Mouse (Mus musculus) heart, embryonic 11.5 days (tissue): Measurements from ENCODE around the gene Ftsj3. TPM values are rescaled to one million over a fixed set of nuclear protein-coding genes. Genes with fewer than 3 reads are reported as not detected.

Source experiments
- ATAC-seq: fragments of 200-750 bp; cut with Nextera tagmentation; replicated peaks from 2 replicates; pipeline ENCODE4 v1.8.0; 2017; ENCODE audit warnings: moderate library complexity; ENCODE audit not compliant: insufficient number of reproducible peaks, low FRiP score, low TSS enrichment
- H3K27ac ChIP-seq: fragments of 300-500 bp; sonication (generic); 2 replicates; pipeline ENCODE4 v1.5.1; 2014; ENCODE audit warnings: mild to moderate bottlenecking, low read depth, low read length
- H3K27me3 ChIP-seq: fragments of 300-500 bp; sonication (generic); 2 replicates; pipeline ENCODE4 v1.6.1; 2014; ENCODE audit warnings: mild to moderate bottlenecking, low read length, mixed read lengths; ENCODE audit not compliant: control insufficient read depth, insufficient read depth
- H3K36me3 ChIP-seq: fragments of 300-500 bp; sonication (generic); 2 replicates; pipeline ENCODE4 v1.6.1; 2014; ENCODE audit warnings: mild to moderate bottlenecking, low read length, moderate library complexity, mixed read lengths; ENCODE audit not compliant: control insufficient read depth, insufficient read depth
- H3K4me1 ChIP-seq: fragments of 300-500 bp; sonication (generic); 2 replicates; pipeline ENCODE4 v1.6.1; 2014; ENCODE audit warnings: low read length; ENCODE audit not compliant: control insufficient read depth, insufficient read depth
- H3K4me2 ChIP-seq: fragments of 300-500 bp; sonication (generic); 2 replicates; pipeline ENCODE4 v1.6.1; 2014; ENCODE audit warnings: mild to moderate bottlenecking, moderate library complexity
- H3K4me3 ChIP-seq: fragments of 300-500 bp; sonication (generic); 2 replicates; pipeline ENCODE4 v1.5.1; 2014; ENCODE audit warnings: low read depth, low read length
- H3K9ac ChIP-seq: fragments of 300-500 bp; sonication (generic); 2 replicates; pipeline ENCODE4 v1.6.1; 2014; ENCODE audit warnings: mild to moderate bottlenecking, low read depth, low read length, moderate library complexity
- H3K9me3 ChIP-seq: fragments of 300-500 bp; sonication (generic); replicated peaks from 2 replicates; pipeline ENCODE4 v1.6.1; 2016; ENCODE audit warnings: low read length; ENCODE audit not compliant: control insufficient read depth
- WGBS: fragments of 180-500 bp; shearing (Covaris S2); extraction: QIAGEN DNeasy Blood & Tissue Kit; methylation state at CpG from one replicate; pipeline ENCODE4 v1.1.7; 2014; ENCODE audit not compliant: insufficient replicate concordance; 5-methylcytosine and 5-hydroxymethylcytosine counted together
- polyA plus RNA-seq: library from polyadenylated mRNA; unstranded; fragments of >200 nt; fragmentation: Nextera tagmentation; extraction: Ambion mirVana; gene quantifications from 2 replicates; pipeline ENCODE4 v1.2.1, GENCODE M21; 2014

Gene Ftsj3
- polyA plus RNA-seq, 1 experiment from 2014 or later = 45.2 TPM

DNA sequence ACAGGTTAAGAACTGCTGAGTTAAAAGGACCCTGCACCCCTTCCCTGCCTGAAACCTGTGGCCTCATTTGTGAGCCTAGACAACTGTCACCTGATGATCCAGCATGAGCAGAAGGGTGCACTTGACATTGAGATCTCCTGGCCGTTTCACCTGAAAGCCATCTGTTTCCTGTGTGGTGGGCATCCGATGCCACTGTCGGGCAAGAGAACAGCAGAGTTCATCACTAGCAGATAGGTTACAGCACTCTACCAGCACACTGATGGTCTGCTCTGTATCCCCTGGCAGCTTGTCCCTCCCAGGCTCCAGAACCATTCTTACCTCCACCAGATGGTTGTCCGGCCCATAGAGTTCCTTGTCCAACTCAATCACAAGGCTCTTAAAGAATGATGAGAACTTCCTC, 9.7 kb upstream of the Ftsj3 start:
- no peak overlapping the region for H3K9ac ChIP-seq
- H3K36me3 ChIP-seq = peaks cover 53% of the 10 kb centered on the region
- no peak overlapping the region for H3K4me3 ChIP-seq
- ATAC-seq = no peak
- no peaks in the 10 kb centered on the region for H3K9me3 ChIP-seq
- no peak overlapping the region for H3K27ac ChIP-seq
- H3K27me3 ChIP-seq = no peaks in the 10 kb centered on the region
- 90% methylated on average over 4 of the region's 4 CpGs for WGBS
- no peak overlapping the region for H3K4me2 ChIP-seq
- peaks cover 19% of the 10 kb centered on the region for H3K4me1 ChIP-seq

- no peak for ATAC-seq
- no peak overlapping the region for H3K27ac ChIP-seq
- H3K4me3 ChIP-seq = no peak overlapping the region
- no peaks in the 10 kb centered on the region for H3K27me3 ChIP-seq
- peaks cover 53% of the 10 kb centered on the region for H3K36me3 ChIP-seq
- no peak overlapping the region for H3K4me2 ChIP-seq
- H3K4me1 ChIP-seq = peaks cover 16% of the 10 kb centered on the region
- no peaks in the 10 kb centered on the region for H3K9me3 ChIP-seq
- 91% methylated on average over 15 of the region's 15 CpGs for WGBS
- H3K9ac ChIP-seq = no peak overlapping the region
Observed at GRCm38 (mm10) chr11:106264988-106265387, 9.1 kb upstream of the Ftsj3 start.

- no peak overlapping the region for H3K9ac ChIP-seq
- WGBS = 86% methylated on average over 9 of the region's 9 CpGs
Observed at GRCm38 (mm10) chr11:106263963-106264362, 8.1 kb upstream of the Ftsj3 start.

DNA sequence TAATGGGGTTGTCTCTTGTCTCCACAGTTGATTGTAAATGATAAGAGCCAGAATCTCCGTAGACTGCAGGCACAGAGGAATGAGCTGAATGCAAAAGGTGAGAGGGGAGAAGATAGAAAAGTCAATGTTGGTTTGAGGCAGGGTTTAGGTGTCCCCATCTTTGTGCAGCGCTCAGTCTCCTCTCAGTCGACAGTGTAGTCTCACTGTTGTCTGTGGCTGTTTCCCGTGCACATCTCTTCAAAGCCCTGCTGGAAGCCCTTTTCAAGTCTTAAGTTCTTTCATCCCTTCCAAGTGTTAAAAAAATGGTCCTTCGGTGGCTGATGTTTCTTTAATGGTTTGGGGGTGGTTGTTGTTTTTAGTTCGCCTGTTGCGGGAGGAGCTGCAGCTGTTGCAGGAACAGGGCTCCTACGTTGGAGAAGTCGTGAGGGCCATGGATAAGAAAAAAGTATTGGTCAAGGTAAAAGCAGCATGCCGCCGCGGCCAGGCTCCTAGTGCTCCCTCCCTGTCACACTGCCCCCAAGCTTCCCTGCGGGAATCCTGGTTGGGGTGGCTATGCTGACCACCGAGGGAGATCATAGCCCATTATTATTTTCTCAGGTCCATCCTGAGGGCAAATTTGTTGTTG, 5.1 kb upstream of the Ftsj3 start:
- Histone ChIP-seq H3K36me3 (peaks cover 56% of the 10 kb centered on the region), H3K9me3 (no peaks in the 10 kb centered on the region), H3K4me1 (peaks cover 11% of the 10 kb centered on the region), H3K4me2 (no peak overlapping the region), H3K9ac (no peak overlapping the region), H3K4me3 (no peak overlapping the region), H3K27ac (no peak overlapping the region), H3K27me3 (no peaks in the 10 kb centered on the region)
- no peak for ATAC-seq
- 79% methylated on average over 14 of the region's 14 CpGs for whole genome bisulfite sequencing

More at GRCm38 (mm10) chr11:106263963-106264362, 8.1 kb upstream of the Ftsj3 start:
- no peak for ATAC-seq
- no peaks in the 10 kb centered on the region for H3K27me3 ChIP-seq
- peaks cover 13% of the 10 kb centered on the region for H3K4me1 ChIP-seq
- no peaks in the 10 kb centered on the region for H3K9me3 ChIP-seq
- H3K27ac ChIP-seq = no peak overlapping the region
- no peak overlapping the region for H3K4me3 ChIP-seq
- no peak overlapping the region for H3K4me2 ChIP-seq
- H3K36me3 ChIP-seq = peaks cover 57% of the 10 kb centered on the region

DNA sequence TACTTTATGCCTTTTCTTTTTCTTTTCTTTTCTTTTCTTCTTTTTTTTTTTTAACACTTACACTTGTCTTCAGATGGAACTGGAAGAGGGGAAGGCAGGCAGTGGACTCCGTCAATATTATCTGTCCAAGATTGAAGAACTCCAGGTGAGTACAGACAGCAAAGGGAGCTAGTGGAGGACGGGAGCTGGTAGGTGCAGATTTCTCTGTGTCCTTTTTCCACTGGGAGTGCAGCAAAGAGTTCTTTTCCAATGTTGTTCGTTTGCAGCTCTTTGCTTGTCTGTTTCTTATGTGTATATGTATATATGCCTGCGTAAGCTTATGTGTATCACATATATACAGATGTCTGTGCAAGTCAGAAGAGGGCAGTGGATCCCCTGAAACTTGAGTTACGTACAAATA, 896 bp upstream of the Ftsj3 start:
- H3K27ac ChIP-seq = peak overlapping the region; percentile 70; the same call in 1 of the 2 replicates
- H3K9ac ChIP-seq = peak overlapping the region; percentile 89
- peaks cover 18% of the 10 kb centered on the region for H3K4me1 ChIP-seq
- H3K27me3 ChIP-seq = no peaks in the 10 kb centered on the region
- peak overlapping the region; percentile 91 for H3K4me2 ChIP-seq
- no peaks in the 10 kb centered on the region for H3K9me3 ChIP-seq
- H3K36me3 ChIP-seq = peaks cover 37% of the 10 kb centered on the region
- WGBS = 53% methylated on average over 5 of the region's 5 CpGs
- no peak for ATAC-seq
- H3K4me3 ChIP-seq = peak overlapping the region; percentile 77

- Histone ChIP-seq H3K4me1 (peaks cover 18% of the 10 kb centered on the region), H3K36me3 (peaks cover 38% of the 10 kb centered on the region), H3K9ac (peak overlapping the region; percentile 89), H3K27me3 (no peaks in the 10 kb centered on the region), H3K9me3 (no peaks in the 10 kb centered on the region), H3K4me3 (peak overlapping the region; percentile 77), H3K27ac (no peak overlapping the region), H3K4me2 (peak overlapping the region; percentile 91)
- 2% methylated on average over 22 of the region's 22 CpGs for WGBS
- ATAC-seq = no peak
Observed at GRCm38 (mm10) chr11:106255174-106255573, 705 bp downstream of the Ftsj3 start.

DNA sequence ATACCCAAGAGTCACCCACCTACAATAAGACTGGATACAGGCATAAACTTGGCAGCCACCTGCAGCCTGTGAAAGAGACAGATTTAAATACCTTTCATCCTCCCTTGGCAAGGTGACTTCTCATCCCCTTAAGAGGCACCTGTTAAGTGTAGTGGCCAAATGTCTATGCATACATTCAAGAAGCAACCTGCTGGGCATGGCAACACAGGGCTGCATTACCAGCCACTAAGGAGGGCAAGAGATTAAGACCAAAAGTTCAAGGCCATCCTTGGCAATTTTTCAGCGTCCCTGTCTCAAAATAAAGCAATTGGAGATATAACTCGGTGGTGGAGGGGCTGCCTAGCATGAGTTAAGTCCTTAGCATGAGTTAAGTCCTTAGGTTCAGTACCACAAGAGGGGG, 1.1 kb downstream of the Ftsj3 start:
- peaks cover 18% of the 10 kb centered on the region for H3K4me1 ChIP-seq
- peak overlapping the region; percentile 77 for H3K4me3 ChIP-seq
- peak overlapping the region; percentile 91 for H3K4me2 ChIP-seq
- peak overlapping the region; percentile 89 for H3K9ac ChIP-seq
- 20% methylated on average over 2 of the region's 2 CpGs for WGBS
- H3K27ac ChIP-seq = no peak overlapping the region
- no peak for ATAC-seq
- H3K9me3 ChIP-seq = no peaks in the 10 kb centered on the region
- no peaks in the 10 kb centered on the region for H3K27me3 ChIP-seq
- peaks cover 41% of the 10 kb centered on the region for H3K36me3 ChIP-seq

DNA sequence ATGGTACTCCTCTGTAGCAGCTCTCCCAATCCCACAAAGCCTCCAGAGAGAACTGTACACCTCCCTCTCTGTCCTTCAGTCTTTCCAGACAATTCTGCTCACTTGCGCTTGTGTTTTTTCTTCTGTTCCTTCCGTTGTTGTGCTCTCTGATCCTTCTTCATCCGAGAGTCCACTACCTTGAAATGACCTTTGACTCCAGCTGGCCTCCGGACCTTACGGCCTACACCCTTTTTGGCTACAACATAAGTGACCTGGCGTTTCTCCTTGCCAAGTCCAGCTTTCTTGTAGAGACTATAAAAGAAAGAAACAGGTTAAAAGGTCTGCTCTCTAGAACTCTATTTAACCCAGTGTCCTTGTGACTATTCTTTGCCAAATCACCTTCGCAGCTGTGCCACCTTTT, 6.6 kb downstream of the Ftsj3 start:
- no peak overlapping the region for H3K9ac ChIP-seq
- peaks cover 73% of the 10 kb centered on the region for H3K36me3 ChIP-seq
- ATAC-seq = no peak
- 85% methylated on average over 7 of the region's 7 CpGs for WGBS
- H3K4me1 ChIP-seq = no peaks in the 10 kb centered on the region
- no peak overlapping the region for H3K4me2 ChIP-seq
- H3K4me3 ChIP-seq = no peak overlapping the region
- H3K27ac ChIP-seq = no peak overlapping the region
- H3K27me3 ChIP-seq = no peaks in the 10 kb centered on the region
- no peaks in the 10 kb centered on the region for H3K9me3 ChIP-seq

DNA sequence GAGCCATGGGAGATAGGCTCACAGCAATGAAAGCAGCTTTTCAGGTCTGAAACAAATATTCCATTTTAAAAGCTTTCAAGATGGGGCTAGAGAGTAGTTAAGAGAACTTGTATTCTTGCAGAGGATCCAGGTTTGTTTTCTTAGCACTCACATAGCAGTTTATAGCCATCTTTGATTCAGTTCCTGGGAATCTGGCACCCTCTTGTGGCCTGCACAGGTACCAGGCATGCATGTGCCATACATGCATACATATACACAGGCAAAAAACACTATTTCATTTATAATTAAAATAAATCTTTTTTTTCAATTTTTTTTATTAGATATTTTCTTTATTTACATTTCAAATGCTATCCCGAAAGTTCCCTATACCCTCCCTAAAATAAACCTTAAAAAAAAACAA, 9.0 kb downstream of the Ftsj3 start:
- 88% methylated on average over 1 of the region's 1 CpGs for WGBS
- no peak for ATAC-seq
- H3K36me3 ChIP-seq = peaks cover 72% of the 10 kb centered on the region
- H3K9ac ChIP-seq = no peak overlapping the region
- no peak overlapping the region for H3K4me3 ChIP-seq
- no peaks in the 10 kb centered on the region for H3K27me3 ChIP-seq
- H3K9me3 ChIP-seq = no peaks in the 10 kb centered on the region
- no peaks in the 10 kb centered on the region for H3K4me1 ChIP-seq
- no peak overlapping the region for H3K27ac ChIP-seq
- no peak overlapping the region for H3K4me2 ChIP-seq
